Mouse (Mus musculus) G1E (cell line): ENCODE results near the gene Pard3b.

Experiments used
- CTCF ChIP-seq: IDR thresholded peaks from 2 replicates; pipeline ENCODE4 v1.5.1; 2012; ENCODE audit warnings: low read depth, low read length, inconsistent platforms, mixed read lengths
- GATA1 ChIP-seq: IDR thresholded peaks from 2 replicates; pipeline ENCODE4 v1.6.1; 2012; ENCODE audit warnings: borderline replicate concordance, low read length, inconsistent platforms, mixed read lengths
- POLR2AphosphoS5 ChIP-seq: IDR thresholded peaks from 2 replicates; pipeline ENCODE4 v1.6.1; 2012; ENCODE audit warnings: low read depth, low read length, inconsistent platforms; ENCODE audit not compliant: insufficient replicate concordance
- TAL1 ChIP-seq: conservative IDR thresholded peaks from 2 replicates; pipeline ENCODE4 v1.6.1; 2012; ENCODE audit warnings: low read depth, low read length, inconsistent platforms, mixed read lengths

DNA sequence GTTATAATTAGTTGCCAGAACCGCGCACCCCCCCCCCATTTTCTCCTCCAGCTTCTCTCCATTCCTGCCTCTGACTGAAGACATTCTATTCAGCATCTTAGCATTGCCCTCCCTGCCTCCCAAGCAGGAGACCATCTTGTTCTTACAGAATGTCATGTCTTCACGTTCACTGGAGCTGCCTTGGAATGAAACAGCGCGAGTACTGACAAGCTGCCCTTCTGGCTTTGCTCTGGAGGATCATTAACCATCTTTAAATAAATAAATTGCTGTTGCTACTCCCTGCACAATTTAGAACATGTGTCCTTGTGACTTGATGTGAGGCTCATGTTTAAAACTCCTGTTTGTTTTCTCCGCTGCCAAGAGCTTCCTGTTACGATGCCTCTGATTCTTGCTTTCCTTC is 432.5 kb downstream of the Pard3b start:
- TF ChIP-seq CTCF: no peak
- TF ChIP-seq GATA1: no peak
- no peak for TF ChIP-seq TAL1
- no peak for TF ChIP-seq POLR2AphosphoS5
